ENCODE assay signal across 18 mouse cellular contexts in genomic region chr3:117001686-117002485, GRCm38 (mm10). TPM values are rescaled to one million over a fixed set of nuclear protein-coding genes. Genes with fewer than 3 reads are reported as not detected.
DNase-seq lines count a peak whose midpoint lies in the region; ATAC-seq lines count a peak whose summit lies in the region.
"Had no signal": no experiment of that assay in that cellular context is flagged by ENCODE, and none has a peak within 500 bp of the region (broad histone marks: within the 10 kb centered on the region; RNA-seq: fewer than 3 reads in every experiment).

No protein-coding gene starts in this region.

- no peak overlapping the region for H3K27ac ChIP-seq in limb, embryonic 11.5 days (replicated peaks; ENCODE audit: low read depth, low read length)
- no peak overlapping the region for H3K27ac ChIP-seq in limb, embryonic 10.5 days
- peak overlapping the region; percentile 38 for H3K27ac ChIP-seq in forebrain, embryonic 15.5 days (replicated peaks)
- H3K27ac ChIP-seq in limb, embryonic 12.5 days = no peak overlapping the region
- no peak overlapping the region for H3K27ac ChIP-seq in neural tube, embryonic 12.5 days
- H3K27ac ChIP-seq: heart, adult 2 months had no signal

- peak; percentile 65; the same call in 1 of the 2 replicates for ATAC-seq in limb, embryonic 11.5 days (ENCODE audit: insufficient number of reproducible peaks, low FRiP score, low TSS enrichment, low read depth)
- peak; percentile 79 for ATAC-seq in forebrain, embryonic 15.5 days (replicated peaks)
- ATAC-seq in limb, embryonic 12.5 days (ENCODE audit: insufficient number of reproducible peaks, insufficient read depth, low FRiP score, low TSS enrichment, low read depth) = peak; percentile 72
- ATAC-seq in neural tube, embryonic 12.5 days (ENCODE audit: low FRiP score, low read depth) = peak; percentile 76

- H3K4me1 ChIP-seq in limb, embryonic 11.5 days (ENCODE audit: control insufficient read depth, insufficient read depth, low read length) = no peaks in the 10 kb centered on the region
- H3K4me1 ChIP-seq in limb, embryonic 10.5 days = no peaks in the 10 kb centered on the region
- H3K4me1 ChIP-seq in forebrain, embryonic 15.5 days = peaks cover 10% of the 10 kb centered on the region; the same call in 1 of the 2 replicates
- peaks cover 10% of the 10 kb centered on the region for H3K4me1 ChIP-seq in limb, embryonic 12.5 days (replicated peaks)
- H3K4me1 ChIP-seq in neural tube, embryonic 12.5 days = peaks cover 6% of the 10 kb centered on the region

- H3K4me3 ChIP-seq in limb, embryonic 11.5 days (ENCODE audit: low read depth, low read length) = no peak overlapping the region
- no peak overlapping the region for H3K4me3 ChIP-seq in limb, embryonic 10.5 days
- no peak overlapping the region for H3K4me3 ChIP-seq in forebrain, embryonic 15.5 days
- no peak overlapping the region for H3K4me3 ChIP-seq in limb, embryonic 12.5 days (replicated peaks)
- H3K4me3 ChIP-seq in neural tube, embryonic 12.5 days = no peak overlapping the region
- H3K4me3 ChIP-seq: heart, adult 2 months had no signal

- no peak overlapping the region for H3K4me2 ChIP-seq in limb, embryonic 11.5 days (ENCODE audit: low read depth, severe bottlenecking)
- no peak overlapping the region for H3K4me2 ChIP-seq in forebrain, embryonic 15.5 days (replicated peaks)
- H3K4me2 ChIP-seq in limb, embryonic 12.5 days = no peak overlapping the region; the same call in 1 of the 2 replicates
- H3K4me2 ChIP-seq in neural tube, embryonic 12.5 days (replicated peaks) = no peak overlapping the region
- H3K4me2 ChIP-seq: lung, embryonic 14.5 days had no signal

- H3K36me3 ChIP-seq in limb, embryonic 11.5 days (ENCODE audit: control insufficient read depth, insufficient read depth, low read length) = no peaks in the 10 kb centered on the region
- no peaks in the 10 kb centered on the region for H3K36me3 ChIP-seq in limb, embryonic 10.5 days
- H3K36me3 ChIP-seq in forebrain, embryonic 15.5 days = no peaks in the 10 kb centered on the region
- H3K36me3 ChIP-seq in limb, embryonic 12.5 days = no peaks in the 10 kb centered on the region
- no peaks in the 10 kb centered on the region for H3K36me3 ChIP-seq in neural tube, embryonic 12.5 days
- H3K36me3 ChIP-seq: G1E had no signal

- no peak overlapping the region for H3K9ac ChIP-seq in limb, embryonic 11.5 days (ENCODE audit: low read length)
- no peak overlapping the region for H3K9ac ChIP-seq in forebrain, embryonic 15.5 days (replicated peaks)
- H3K9ac ChIP-seq in limb, embryonic 12.5 days (replicated peaks) = no peak overlapping the region
- H3K9ac ChIP-seq in neural tube, embryonic 12.5 days = no peak overlapping the region
- H3K9ac ChIP-seq: lung, embryonic 14.5 days had no signal

- H3K9me3 ChIP-seq in limb, embryonic 11.5 days (ENCODE audit: control insufficient read depth, low read length) = no peaks in the 10 kb centered on the region
- H3K9me3 ChIP-seq in limb, embryonic 10.5 days (replicated peaks) = no peaks in the 10 kb centered on the region
- H3K9me3 ChIP-seq in forebrain, embryonic 15.5 days = no peaks in the 10 kb centered on the region
- no peaks in the 10 kb centered on the region for H3K9me3 ChIP-seq in limb, embryonic 12.5 days
- H3K9me3 ChIP-seq in neural tube, embryonic 12.5 days = no peaks in the 10 kb centered on the region
- H3K9me3 ChIP-seq: G1E had no signal

- 57% methylated on average over 9 of the region's 9 CpGs for WGBS in limb, embryonic 11.5 days
- 73% methylated on average over 9 of the region's 9 CpGs for WGBS in limb, embryonic 10.5 days
- 16% methylated on average over 9 of the region's 9 CpGs for WGBS in forebrain, embryonic 15.5 days
- WGBS in limb, embryonic 12.5 days = 42% methylated on average over 9 of the region's 9 CpGs
- WGBS in neural tube, embryonic 12.5 days = 19% methylated on average over 9 of the region's 9 CpGs

- no peak for DNase-seq in limb, embryonic 11.5 days (ENCODE audit: low spot score)
- DNase-seq in limb, embryonic 10.5 days (ENCODE audit: low spot score) = no peak
- DNase-seq in frontal cortex, postnatal 10 days (ENCODE audit: low spot score in 2 of 2) = no peak
- DNase-seq in layer of hippocampus, adult 11-12 months (ENCODE audit: low spot score) = no peak
- no peak for DNase-seq in urinary bladder, postnatal 4 days (ENCODE audit: low spot score in 2 of 2)
- DNase-seq: cerebellum, adult 9-10 months; heart, adult 2 months; kidney, adult 9 months; left cerebral cortex, postnatal 4 days; lung, embryonic 14.5 days had no signal

- no peaks in the 10 kb centered on the region for H3K27me3 ChIP-seq in limb, embryonic 11.5 days (ENCODE audit: control insufficient read depth, insufficient read depth, low read length)
- no peaks in the 10 kb centered on the region for H3K27me3 ChIP-seq in limb, embryonic 10.5 days (ENCODE audit: low read depth, poor library complexity, severe bottlenecking)
- H3K27me3 ChIP-seq in forebrain, embryonic 15.5 days = no peaks in the 10 kb centered on the region
- H3K27me3 ChIP-seq in limb, embryonic 12.5 days = no peaks in the 10 kb centered on the region
- H3K27me3 ChIP-seq in neural tube, embryonic 12.5 days (replicated peaks) = no peaks in the 10 kb centered on the region

RNA-seq across cellular contexts. Expression of gene Palmd, which starts 33.1 kb away (rescaled TPM):
- 2.4 and 2.9 TPM in 2 replicates for polyA plus RNA-seq in limb, embryonic 11.5 days (2014; fragmentation: Nextera tagmentation; extraction: Ambion mirVana)
- 0.43 and 1.5 TPM in 2 replicates for polyA plus RNA-seq in limb, embryonic 10.5 days (2016; fragmentation: Nextera tagmentation; extraction: Ambion mirVana)
- polyA plus RNA-seq in forebrain, embryonic 15.5 days (2015; fragmentation: Nextera tagmentation; extraction: Ambion mirVana) = 16.7 and 18.5 TPM in 2 replicates
- polyA plus RNA-seq in limb, embryonic 12.5 days (2016; fragmentation: Nextera tagmentation; extraction: Ambion mirVana) = 8.0 and 8.8 TPM in 2 replicates
- 7.1 and 9.0 TPM in 2 replicates for polyA plus RNA-seq in neural tube, embryonic 12.5 days (2016; fragmentation: Nextera tagmentation; extraction: Ambion mirVana)
- polyA plus RNA-seq: G1E had no signal

RNA-seq across cellular contexts. Expression of gene 4930455H04Rik, which starts 33.8 kb away (rescaled TPM):
- 0.11 TPM in 1 of 2 replicates, not detected in the other for polyA plus RNA-seq in limb, embryonic 11.5 days (2014; fragmentation: Nextera tagmentation; extraction: Ambion mirVana)
- not detected in 2 replicates for polyA plus RNA-seq in limb, embryonic 10.5 days (2016; fragmentation: Nextera tagmentation; extraction: Ambion mirVana)
- polyA plus RNA-seq in forebrain, embryonic 15.5 days (2015; fragmentation: Nextera tagmentation; extraction: Ambion mirVana) = not detected in 2 replicates
- polyA plus RNA-seq in limb, embryonic 12.5 days (2016; fragmentation: Nextera tagmentation; extraction: Ambion mirVana) = not detected in 2 replicates
- polyA plus RNA-seq in neural tube, embryonic 12.5 days (2016; fragmentation: Nextera tagmentation; extraction: Ambion mirVana) = not detected in 2 replicates
- polyA plus RNA-seq: C2C12; embryonic facial prominence, embryonic 11.5 days; G1E; lung, embryonic 14.5 days; spleen, adult 2 months; urinary bladder, adult 2 months had no signal
